Mouse (Mus musculus) thymus, postnatal 0 days (tissue): Measurements from ENCODE around the gene Lfng. TPM values are rescaled to one million over a fixed set of nuclear protein-coding genes. Genes with fewer than 3 reads are reported as not detected.
A peak's percentile ranks its signal among the peaks of the same experiment; 100 is the strongest.

Experiments
- DNase-seq: peaks from one replicate; pipeline ENCODE4 v3.0.0-alpha.2; 2015; ENCODE audit warnings: low spot score
- polyA plus RNA-seq: library from polyadenylated mRNA; unstranded; fragments of >200 nt; fragmentation: Nextera tagmentation; extraction: Ambion mirVana; gene quantifications from 2 replicates; pipeline ENCODE4 v1.2.1, GENCODE M21; 2015

The Lfng gene
- polyA plus RNA-seq, 1 experiment from 2014 or later: 13.3 TPM

DNA sequence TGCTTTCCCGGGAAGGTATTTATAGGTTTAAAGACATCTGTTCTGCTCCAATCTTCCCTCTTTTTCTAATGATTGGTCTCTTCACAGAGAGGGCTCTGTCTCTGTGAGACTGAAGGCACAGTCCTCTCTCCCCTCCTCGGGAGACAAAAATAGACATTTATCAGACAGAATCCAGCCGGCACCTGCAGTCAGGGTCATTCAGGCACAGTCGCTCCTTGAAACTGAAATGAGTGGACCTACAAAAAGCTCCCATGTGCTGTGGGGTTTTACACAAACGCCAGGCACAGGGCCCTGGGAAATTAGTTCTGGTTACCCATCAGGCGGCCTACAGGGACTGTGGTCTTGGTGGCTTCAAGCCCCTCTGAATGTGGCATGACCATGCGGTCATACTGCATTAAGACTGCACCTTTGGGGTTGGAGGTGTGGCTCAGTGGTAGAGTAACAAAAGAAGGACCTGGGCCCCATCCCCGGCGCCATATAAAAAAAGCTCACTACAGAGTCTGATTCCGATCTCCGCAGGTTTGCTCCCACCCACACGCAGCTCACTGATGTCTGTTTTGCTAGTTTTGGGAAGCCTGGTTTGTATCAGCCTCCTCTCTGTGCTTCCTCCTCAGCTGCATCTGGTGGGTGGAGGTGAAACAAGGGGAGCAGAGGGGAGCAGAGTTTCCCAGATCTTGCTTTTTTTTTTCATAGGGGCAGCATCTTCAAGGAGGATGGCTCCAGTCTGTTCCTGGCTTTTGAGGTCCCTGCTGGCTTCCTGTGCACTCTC is 54.9 kb downstream of the Lfng start:
- DNase-seq: no peak

- DNase-seq: no peak
These were observed 55.8 kb downstream of the Lfng start for GRCm38 (mm10) chr5:140662741-140663592.

GRCm38 (mm10) chr5:140663621-140664180 is 56.6 kb downstream of the Lfng start:
- peak; percentile 76 for DNase-seq

Other genes with a start within 250 kb of the Lfng start
- 6.3 and 6.5 TPM in 2 replicates for gene Snx8, start 218.1 kb upstream of the Lfng start, polyA plus RNA-seq
- gene Eif3b, start 188.0 kb upstream of the Lfng start, polyA plus RNA-seq: 99.8 and 114 TPM in 2 replicates
- gene Gm4869, start 161.7 kb upstream of the Lfng start, polyA plus RNA-seq: not detected in 2 replicates
- gene Chst12, start 101.8 kb upstream of the Lfng start, polyA plus RNA-seq: 14.7 and 17.5 TPM in 2 replicates
- 13.1 and 21.2 TPM in 2 replicates for gene Grifin, start 42.2 kb upstream of the Lfng start, polyA plus RNA-seq
- gene Ttyh3, start 41.7 kb downstream of the Lfng start, polyA plus RNA-seq: 10.4 and 12.3 TPM in 2 replicates
- 11.4 and 13.0 TPM in 2 replicates for gene Iqce, start 95.1 kb downstream of the Lfng start, polyA plus RNA-seq
- gene Brat1, start 97.7 kb downstream of the Lfng start, polyA plus RNA-seq: 22.6 and 22.7 TPM in 2 replicates
- 3.4 and 3.9 TPM in 2 replicates for gene Amz1, start 116.8 kb downstream of the Lfng start, polyA plus RNA-seq
- 13.1 and 16.3 TPM in 2 replicates for gene Gna12, start 223.1 kb downstream of the Lfng start, polyA plus RNA-seq